Mouse (Mus musculus) megakaryocyte progenitor cell, adult 5-6 weeks (primary cell): Measurements from ENCODE around the gene Ccdc120. TPM values are rescaled to one million over a fixed set of nuclear protein-coding genes. Genes with fewer than 3 reads are reported as not detected.
A peak's percentile ranks its signal among the peaks of the same experiment; 100 is the strongest.
"Not testable (repeated sequence)": the region's sequence is repeated elsewhere in the genome, so short reads cannot be mapped to it uniquely, and the experiment has no call there.

Source experiments
- ATAC-seq: replicated peaks from 2 replicates; pipeline ENCODE4 v1.8.0; 2016; ENCODE audit warnings: mild to moderate bottlenecking, moderate TSS enrichment, inconsistent platforms; ENCODE audit not compliant: poor library complexity
- total RNA-seq, 2 experiments: library from RNA; stranded (forward) in 1 of 2; stranded (reverse) in 1 of 2; fragments of 157-497, 149-512 nt in 1 of 2; fragments of 200-1000 nt in 1 of 2; gene quantifications; 2 replicates each; pipeline versions ENCODE4 v1.2.3 to v1.2.4; 2015 to 2017

Ccdc120 gene
- total RNA-seq, 2 experiments from 2014 or later: 0.33 to 1.2 TPM

DNA sequence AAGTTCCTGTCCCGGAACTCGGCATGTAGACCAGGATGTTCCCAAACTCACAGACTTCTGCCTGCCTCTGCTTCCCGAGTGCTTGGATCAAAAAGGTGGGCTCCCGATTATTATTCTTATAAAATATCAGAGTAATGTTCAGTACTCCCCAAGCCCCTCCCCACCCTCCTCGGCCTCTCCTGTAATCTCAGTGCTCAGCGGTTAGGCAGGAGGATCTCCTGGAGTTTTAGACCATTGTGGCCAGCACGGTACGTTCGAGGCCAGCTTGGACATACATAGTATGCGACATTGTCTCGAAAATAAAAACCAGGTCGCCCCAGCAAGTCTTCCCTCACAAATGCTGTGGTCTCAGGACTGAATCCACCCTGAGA lies 37.0 kb downstream of the Ccdc120 start:
- ATAC-seq: not testable (repeated sequence)

DNA sequence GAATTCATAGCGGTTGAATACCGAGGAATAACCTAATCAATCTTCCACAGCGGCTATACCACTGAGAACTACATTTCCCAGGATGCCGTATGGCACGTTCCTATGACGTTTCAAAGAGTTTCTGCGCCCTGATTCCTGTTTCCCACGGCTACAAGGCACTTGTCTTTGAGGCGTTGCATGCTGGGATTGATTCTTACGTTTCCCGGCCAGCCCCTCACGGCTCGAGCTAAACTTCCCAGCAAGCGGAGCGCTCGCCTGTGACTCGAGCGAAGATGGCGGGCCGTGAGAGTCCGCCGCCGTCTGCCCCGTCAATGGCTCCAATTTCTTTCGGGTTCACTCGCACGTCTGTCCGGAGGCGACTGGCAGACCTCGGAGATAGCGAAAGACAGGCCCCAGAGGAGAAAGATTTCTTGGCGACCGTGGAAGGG lies 53.7 kb downstream of the Ccdc120 start, which contains the start of gene Gpkow:
TSS of gene Gpkow (plus strand) at position 178 of the 428 bp plus-strand sequence.
- ATAC-seq: peak; percentile 100

DNA sequence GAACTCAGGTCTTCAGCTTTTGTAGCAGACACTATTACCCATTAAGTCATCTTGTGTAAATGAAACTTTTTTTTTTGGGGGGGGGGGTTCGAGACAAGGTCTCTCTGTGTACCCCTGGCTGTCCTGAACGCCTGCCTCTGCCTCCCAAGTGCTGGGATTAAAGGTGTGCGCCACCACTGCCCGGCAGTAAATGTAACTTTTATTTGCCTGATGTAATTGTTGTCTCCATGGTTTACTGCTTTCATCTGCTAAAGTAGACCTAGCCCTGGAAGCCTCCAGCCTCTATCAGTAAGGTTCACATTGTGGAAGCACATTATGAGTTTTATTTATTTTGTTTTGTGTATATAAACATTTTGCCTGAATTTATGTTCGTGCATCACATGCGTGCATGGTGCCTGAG lies 54.2 kb downstream of the Ccdc120 start:
- ATAC-seq: no peak

DNA sequence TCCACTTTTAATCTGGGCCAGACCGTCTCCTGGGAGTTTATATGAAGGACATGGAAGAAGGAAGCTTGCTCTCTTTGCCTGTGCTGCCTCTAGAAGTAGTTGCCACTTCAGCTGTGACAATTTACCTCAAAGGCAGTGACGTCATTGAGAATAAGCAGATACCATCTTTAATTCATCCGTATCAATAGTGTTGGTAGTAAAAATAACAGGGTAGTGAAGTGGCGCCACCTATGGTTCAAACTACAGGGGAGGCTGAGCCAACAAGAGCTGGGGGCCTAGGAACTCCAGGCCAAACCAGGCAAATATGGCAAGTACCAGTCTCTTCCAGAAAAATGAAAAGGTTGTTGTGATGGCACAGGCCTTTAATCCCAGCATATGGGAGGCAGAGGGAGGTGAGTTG lies 57.8 kb downstream of the Ccdc120 start:
- ATAC-seq: peak; percentile 53

DNA sequence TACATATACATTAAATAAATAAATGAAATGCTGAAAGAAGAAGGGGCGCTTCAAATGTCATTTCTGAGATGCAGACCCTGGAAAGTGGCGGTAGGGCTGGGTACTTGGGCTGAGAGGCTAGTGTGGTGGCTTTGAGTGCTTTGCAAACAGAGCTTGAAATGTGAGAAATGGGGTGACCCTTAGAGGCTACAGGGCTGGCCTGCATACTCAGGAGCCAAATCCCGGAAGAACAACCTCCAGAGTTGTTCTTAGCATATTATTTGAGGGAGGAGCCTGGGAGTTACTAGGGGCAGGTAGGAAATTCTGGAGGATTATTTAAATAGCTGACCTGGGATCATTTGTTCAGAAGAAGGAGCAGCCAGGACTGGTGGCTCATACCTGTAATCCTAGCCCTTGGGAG lies 60.2 kb downstream of the Ccdc120 start:
- no peak for ATAC-seq

DNA sequence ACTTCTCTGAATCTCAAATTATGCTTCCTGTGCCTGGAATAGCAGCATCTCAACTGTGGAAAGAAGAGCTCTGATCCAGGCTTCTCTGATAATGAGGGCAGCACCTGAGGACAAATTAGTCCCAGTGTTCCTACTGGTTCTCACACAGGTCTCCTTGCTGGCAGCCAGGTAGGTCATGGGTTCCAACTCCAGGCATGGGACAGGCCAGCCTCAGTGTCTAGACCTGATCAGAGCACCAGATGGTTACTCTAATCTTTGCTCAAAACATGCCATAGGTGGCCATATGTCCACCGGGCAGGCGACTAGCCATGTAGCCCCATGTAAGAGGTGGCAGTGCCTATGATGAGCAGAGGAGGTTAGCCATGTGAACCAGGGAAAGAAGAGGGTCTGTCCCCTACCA lies 62.4 kb downstream of the Ccdc120 start:
- no peak for ATAC-seq

Other genes starting within 250 kb of the Ccdc120 start
- gene Foxp3, start 177.3 kb downstream of the Ccdc120 start, total RNA-seq (2015): not detected in 2 replicates
- gene Foxp3, start 177.3 kb downstream of the Ccdc120 start, total RNA-seq (2017): 0.08 and 0.10 TPM in 2 replicates
- 1.3 TPM in 1 of 2 replicates, not detected in the other for gene Ppp1r3f, start 176.6 kb downstream of the Ccdc120 start, total RNA-seq (2015)
- 0.24 and 0.29 TPM in 2 replicates for gene Ppp1r3f, start 176.6 kb downstream of the Ccdc120 start, total RNA-seq (2017)
- 18.8 and 20.5 TPM in 2 replicates for gene Ccdc22, start 145.4 kb downstream of the Ccdc120 start, total RNA-seq (2015)
- gene Ccdc22, start 145.4 kb downstream of the Ccdc120 start, total RNA-seq (2017): 38.1 and 47.6 TPM in 2 replicates
- gene Cacna1f, start 143.8 kb downstream of the Ccdc120 start, total RNA-seq (2015): 0.24 and 0.47 TPM in 2 replicates
- gene Cacna1f, start 143.8 kb downstream of the Ccdc120 start, total RNA-seq (2017): 0.10 and 0.29 TPM in 2 replicates
- gene Syp, start 112.4 kb downstream of the Ccdc120 start, total RNA-seq (2015): not detected in 2 replicates
- 0.46 and 0.54 TPM in 2 replicates for gene Syp, start 112.4 kb downstream of the Ccdc120 start, total RNA-seq (2017)
- gene Prickle3, start 93.6 kb downstream of the Ccdc120 start, total RNA-seq (2015): 3.9 and 4.8 TPM in 2 replicates
- 4.1 and 6.0 TPM in 2 replicates for gene Prickle3, start 93.6 kb downstream of the Ccdc120 start, total RNA-seq (2017)
- gene Plp2, start 79.5 kb downstream of the Ccdc120 start, total RNA-seq (2015): 115 and 133 TPM in 2 replicates
- 26.4 and 37.1 TPM in 2 replicates for gene Plp2, start 79.5 kb downstream of the Ccdc120 start, total RNA-seq (2017)
- not detected in 2 replicates for gene Magix, start 69.7 kb downstream of the Ccdc120 start, total RNA-seq (2015)
- gene Magix, start 69.7 kb downstream of the Ccdc120 start, total RNA-seq (2017): not detected in 2 replicates
- gene Gpkow, start 53.8 kb downstream of the Ccdc120 start, total RNA-seq (2015): 26.8 and 28.2 TPM in 2 replicates
- gene Gpkow, start 53.8 kb downstream of the Ccdc120 start, total RNA-seq (2017): 19.2 and 24.4 TPM in 2 replicates
- 27.3 and 39.9 TPM in 2 replicates for gene Wdr45, start 36.6 kb downstream of the Ccdc120 start, total RNA-seq (2015)
- 18.4 and 21.7 TPM in 2 replicates for gene Wdr45, start 36.6 kb downstream of the Ccdc120 start, total RNA-seq (2017)
- gene Gm45208, start 28.7 kb downstream of the Ccdc120 start, total RNA-seq (2015): 0.59 TPM in 1 of 2 replicates, not detected in the other
- gene Gm45208, start 28.7 kb downstream of the Ccdc120 start, total RNA-seq (2017): not detected in 2 replicates
- gene Praf2, start 22.5 kb downstream of the Ccdc120 start, total RNA-seq (2015): 11.1 and 15.3 TPM in 2 replicates
- gene Praf2, start 22.5 kb downstream of the Ccdc120 start, total RNA-seq (2017): 3.4 and 4.9 TPM in 2 replicates
- 12.2 and 14.6 TPM in 2 replicates for gene Tfe3, start 11.7 kb upstream of the Ccdc120 start, total RNA-seq (2015)
- gene Tfe3, start 11.7 kb upstream of the Ccdc120 start, total RNA-seq (2017): 4.6 and 7.1 TPM in 2 replicates
- gene Gripap1, start 38.9 kb upstream of the Ccdc120 start, total RNA-seq (2015): 34.4 and 34.9 TPM in 2 replicates
- 48.6 and 69.7 TPM in 2 replicates for gene Gripap1, start 38.9 kb upstream of the Ccdc120 start, total RNA-seq (2017)
- gene Kcnd1, start 71.4 kb upstream of the Ccdc120 start, total RNA-seq (2015): 0.34 and 0.42 TPM in 2 replicates
- 0.21 and 0.68 TPM in 2 replicates for gene Kcnd1, start 71.4 kb upstream of the Ccdc120 start, total RNA-seq (2017)
- 33.0 and 33.7 TPM in 2 replicates for gene Otud5, start 90.5 kb upstream of the Ccdc120 start, total RNA-seq (2015)
- gene Otud5, start 90.5 kb upstream of the Ccdc120 start, total RNA-seq (2017): 48.6 and 58.7 TPM in 2 replicates
- gene Pim2, start 127.4 kb upstream of the Ccdc120 start, total RNA-seq (2015): 5.9 TPM in 2 replicates
- 1.2 and 1.5 TPM in 2 replicates for gene Pim2, start 127.4 kb upstream of the Ccdc120 start, total RNA-seq (2017)
- 8.9 and 10.4 TPM in 2 replicates for gene Slc35a2, start 133.1 kb upstream of the Ccdc120 start, total RNA-seq (2015)
- 12.2 and 25.1 TPM in 2 replicates for gene Slc35a2, start 133.1 kb upstream of the Ccdc120 start, total RNA-seq (2017)
- 25.1 and 30.3 TPM in 2 replicates for gene Pqbp1, start 148.4 kb upstream of the Ccdc120 start, total RNA-seq (2015)
- 136 and 167 TPM in 2 replicates for gene Pqbp1, start 148.4 kb upstream of the Ccdc120 start, total RNA-seq (2017)
- 116 and 133 TPM in 2 replicates for gene Timm17b, start 148.5 kb upstream of the Ccdc120 start, total RNA-seq (2015)
- gene Timm17b, start 148.5 kb upstream of the Ccdc120 start, total RNA-seq (2017): 79.3 and 90.7 TPM in 2 replicates
- not detected in 2 replicates for gene Gm10491, start 156.9 kb upstream of the Ccdc120 start, total RNA-seq (2015)
- gene Gm10491, start 156.9 kb upstream of the Ccdc120 start, total RNA-seq (2017): not detected in 2 replicates
- gene Gm10490, start 158.6 kb upstream of the Ccdc120 start, total RNA-seq (2015): not detected in 2 replicates
- not detected in 2 replicates for gene Gm10490, start 158.6 kb upstream of the Ccdc120 start, total RNA-seq (2017)
- gene Pcsk1n, start 168.9 kb upstream of the Ccdc120 start, total RNA-seq (2015): not detected in 2 replicates
- not detected in 2 replicates for gene Pcsk1n, start 168.9 kb upstream of the Ccdc120 start, total RNA-seq (2017)
- gene Eras, start 177.7 kb upstream of the Ccdc120 start, total RNA-seq (2015): not detected in 2 replicates
- not detected in 2 replicates for gene Eras, start 177.7 kb upstream of the Ccdc120 start, total RNA-seq (2017)
- gene Hdac6, start 197.0 kb upstream of the Ccdc120 start, total RNA-seq (2015): 9.2 and 10.4 TPM in 2 replicates
- 6.5 and 7.6 TPM in 2 replicates for gene Hdac6, start 197.0 kb upstream of the Ccdc120 start, total RNA-seq (2017)
- 10.7 and 26.3 TPM in 2 replicates for gene Gata1, start 227.2 kb upstream of the Ccdc120 start, total RNA-seq (2015)
- gene Gata1, start 227.2 kb upstream of the Ccdc120 start, total RNA-seq (2017): 8.7 and 20.8 TPM in 2 replicates